In genomic region chr11:17842642-17843041, GRCm38 (mm10) we compare ENCODE assay signal across 30 mouse cellular contexts.
"Had no signal": no experiment of that assay in that cellular context is flagged by ENCODE, and none has a peak within 500 bp of the region (broad histone marks: within the 10 kb centered on the region; RNA-seq: fewer than 3 reads in every experiment).

No protein-coding gene starts in this region.

- H3K4me3 ChIP-seq: heart, embryonic 10.5 days; heart, embryonic 12.5 days; heart, embryonic 13.5 days; heart, embryonic 15.5 days; hindbrain, embryonic 10.5 days; hindbrain, embryonic 12.5 days; hindbrain, embryonic 13.5 days; hindbrain, embryonic 15.5 days; intestine, embryonic 15.5 days; kidney, embryonic 15.5 days; left cerebral cortex, adult 2 months had no signal

- H3K27ac ChIP-seq: heart, embryonic 10.5 days; heart, embryonic 13.5 days; heart, embryonic 15.5 days; hindbrain, embryonic 10.5 days; hindbrain, embryonic 12.5 days; hindbrain, embryonic 13.5 days; hindbrain, embryonic 14.5 days; hindbrain, embryonic 15.5 days; hindbrain, postnatal 0 days; intestine, embryonic 15.5 days; kidney, embryonic 15.5 days; kidney, postnatal 0 days; left cerebral cortex, adult 2 months had no signal

- DNase-seq: heart, postnatal 10 days; heart, postnatal 14 days; heart, postnatal 36 days; heart, postnatal 4 days; kidney, adult 11 months; kidney, adult 18-20 months; kidney, adult 2 months; kidney, adult 8-10 months; kidney, adult 9 months; kidney, postnatal 10 days; kidney, postnatal 14 days; kidney, postnatal 25 days; kidney, postnatal 36 days; kidney, postnatal 4 days; layer of hippocampus, adult 9-11 months; layer of hippocampus, postnatal 36 days had no signal
